Mouse (Mus musculus) megakaryocyte progenitor cell, adult 5-6 weeks (primary cell): ENCODE measurements around the gene Supt4a. TPM values are rescaled to one million over a fixed set of nuclear protein-coding genes. Genes with fewer than 3 reads are reported as not detected.

ENCODE experiments used
- ATAC-seq: replicated peaks from 2 replicates; pipeline ENCODE4 v1.8.0; 2016; ENCODE audit warnings: mild to moderate bottlenecking, moderate TSS enrichment, inconsistent platforms; ENCODE audit not compliant: poor library complexity
- total RNA-seq, 2 experiments: library from RNA; stranded (forward) in 1 of 2; stranded (reverse) in 1 of 2; fragments of 157-497, 149-512 nt in 1 of 2; fragments of 200-1000 nt in 1 of 2; gene quantifications; 2 replicates each; pipeline versions ENCODE4 v1.2.3 to v1.2.4; 2015 to 2017

Gene Supt4a
- total RNA-seq (2015), result 147 and 161 TPM in 2 replicates
- total RNA-seq (2017), result 52.8 and 63.7 TPM in 2 replicates

- peak; percentile 85 for ATAC-seq
Observed at GRCm38 (mm10) chr11:87737175-87737740, at the start of gene Supt4a. Gene Supt4a (plus strand): TSS chr11:87737552.

- ATAC-seq, result no peak
Observed at GRCm38 (mm10) chr11:87688478-87689203, 48.7 kb upstream of the Supt4a start.

- ATAC-seq, result peak; percentile 61
Observed at GRCm38 (mm10) chr11:87689402-87689808, 47.9 kb upstream of the Supt4a start.

- ATAC-seq, result peak; percentile 41
Observed at GRCm38 (mm10) chr11:87690054-87690740, 47.2 kb upstream of the Supt4a start.

- ATAC-seq, result no peak
Observed at GRCm38 (mm10) chr11:87697131-87697682, 40.1 kb upstream of the Supt4a start.

GRCm38 (mm10) chr11:87698126-87698525 lies 39.2 kb upstream of the Supt4a start:
- no peak for ATAC-seq

- no peak for ATAC-seq
Observed at GRCm38 (mm10) chr11:87701108-87701507, 36.2 kb upstream of the Supt4a start.

- peak; percentile 56 for ATAC-seq
Observed at GRCm38 (mm10) chr11:87701877-87702620, 35.3 kb upstream of the Supt4a start.

- peak; percentile 59 for ATAC-seq
Observed at GRCm38 (mm10) chr11:87703654-87704053, 33.7 kb upstream of the Supt4a start.

GRCm38 (mm10) chr11:87704289-87704688 lies 33.1 kb upstream of the Supt4a start:
- no peak for ATAC-seq

GRCm38 (mm10) chr11:87707570-87707969 lies 29.8 kb upstream of the Supt4a start:
- ATAC-seq, result no peak

- no peak for ATAC-seq
Observed at GRCm38 (mm10) chr11:87708979-87709378, 28.4 kb upstream of the Supt4a start.

GRCm38 (mm10) chr11:87709513-87710261 lies 27.7 kb upstream of the Supt4a start:
- ATAC-seq, result peak; percentile 43

GRCm38 (mm10) chr11:87710262-87710615 lies 27.1 kb upstream of the Supt4a start:
- ATAC-seq, result no peak

- ATAC-seq, result peak; percentile 32
Observed at GRCm38 (mm10) chr11:87712188-87712587, 25.2 kb upstream of the Supt4a start.

- ATAC-seq, result no peak
Observed at GRCm38 (mm10) chr11:87715999-87716398, 21.4 kb upstream of the Supt4a start.

GRCm38 (mm10) chr11:87719526-87719925 lies 17.8 kb upstream of the Supt4a start:
- ATAC-seq, result peak; percentile 92

- ATAC-seq, result no peak
Observed at GRCm38 (mm10) chr11:87720324-87720723, 17.0 kb upstream of the Supt4a start.

- ATAC-seq, result no peak
Observed at GRCm38 (mm10) chr11:87720839-87721238, 16.5 kb upstream of the Supt4a start.

- ATAC-seq, result no peak
Observed at GRCm38 (mm10) chr11:87722168-87722567, 15.2 kb upstream of the Supt4a start.
